ENCODE assay signal across 17 mouse cellular contexts in genomic region chr2:109420098-109420497, GRCm38 (mm10).
"Had no signal": no experiment of that assay in that cellular context is flagged by ENCODE, and none has a peak within 500 bp of the region (broad histone marks: within the 10 kb centered on the region; RNA-seq: fewer than 3 reads in every experiment).

No protein-coding gene starts in this region.

- DNase-seq: kidney, postnatal 10 days; kidney, postnatal 36 days; left cerebral cortex, postnatal 4 days; liver, postnatal 0 days; lung, embryonic 14.5 days; right cerebral cortex, adult 18-20 months; right cerebral cortex, postnatal 14 days; spleen, adult 18-20 months; thymus, adult 18-20 months; thymus, postnatal 36 days had no signal

- H3K27ac ChIP-seq: kidney, embryonic 15.5 days; limb, embryonic 12.5 days; limb, embryonic 15.5 days; liver, embryonic 14.5 days; macrophage; midbrain, embryonic 13.5 days had no signal

- H3K27me3 ChIP-seq: kidney, embryonic 15.5 days; limb, embryonic 12.5 days; limb, embryonic 15.5 days; midbrain, embryonic 13.5 days had no signal

- H3K4me3 ChIP-seq: kidney, embryonic 15.5 days; limb, embryonic 12.5 days; limb, embryonic 15.5 days; midbrain, embryonic 13.5 days had no signal

- H3K36me3 ChIP-seq: kidney, embryonic 15.5 days; limb, embryonic 12.5 days; limb, embryonic 15.5 days; midbrain, embryonic 13.5 days had no signal

- H3K4me1 ChIP-seq: kidney, embryonic 15.5 days; limb, embryonic 12.5 days; limb, embryonic 15.5 days; midbrain, embryonic 13.5 days had no signal

- H3K4me2 ChIP-seq: kidney, embryonic 15.5 days; limb, embryonic 12.5 days; limb, embryonic 15.5 days; liver, embryonic 11.5 days; lung, embryonic 14.5 days; midbrain, embryonic 13.5 days had no signal
